Mouse (Mus musculus): ENCODE measurements at regions not wholly inside any gene's neighbourhood (a gene's known extent, or its start where the extent isn't known, plus 50 kb on each side); places are given as distances from the start of the nearest gene placed in this dataset.

DNA sequence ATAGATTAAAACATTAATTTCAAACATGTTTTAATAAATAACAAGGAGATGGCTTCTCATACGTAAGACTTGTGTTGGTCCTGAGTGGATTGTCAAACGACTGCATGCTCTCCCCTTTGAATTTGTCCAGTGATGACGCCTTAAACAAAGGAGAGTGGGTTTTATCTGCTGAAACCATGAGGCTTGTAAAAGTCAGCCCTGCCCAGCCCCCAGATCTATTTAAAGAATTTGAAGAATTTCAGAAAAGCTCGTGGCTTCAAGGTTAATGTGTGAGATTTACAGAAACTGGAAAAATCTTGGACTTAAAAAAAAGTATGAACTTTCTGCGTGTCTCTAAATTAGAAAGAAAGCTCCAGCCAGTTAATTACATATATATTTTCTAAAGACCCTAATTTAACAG, 55.5 kb upstream of the Atrnl1 start:
- Histone ChIP-seq H3K36me3 (no peaks in the 10 kb centered on the region), H3K27me3 (replicated peaks) (no peaks in the 10 kb centered on the region), H3K4me3 (replicated peaks) (no peak overlapping the region), H3K9ac (replicated peaks) (no peak overlapping the region), H3K27ac (replicated peaks) (no peak overlapping the region), H3K4me2 (no peak overlapping the region), H3K4me1 (peaks cover 12% of the 10 kb centered on the region; the same call in 1 of the 2 replicates), H3K9me3 (replicated peaks) (no peaks in the 10 kb centered on the region)
- no peak for ATAC-seq (ENCODE audit: low FRiP score)
- WGBS: 42% methylated on average over 5 of the region's 5 CpGs

DNA sequence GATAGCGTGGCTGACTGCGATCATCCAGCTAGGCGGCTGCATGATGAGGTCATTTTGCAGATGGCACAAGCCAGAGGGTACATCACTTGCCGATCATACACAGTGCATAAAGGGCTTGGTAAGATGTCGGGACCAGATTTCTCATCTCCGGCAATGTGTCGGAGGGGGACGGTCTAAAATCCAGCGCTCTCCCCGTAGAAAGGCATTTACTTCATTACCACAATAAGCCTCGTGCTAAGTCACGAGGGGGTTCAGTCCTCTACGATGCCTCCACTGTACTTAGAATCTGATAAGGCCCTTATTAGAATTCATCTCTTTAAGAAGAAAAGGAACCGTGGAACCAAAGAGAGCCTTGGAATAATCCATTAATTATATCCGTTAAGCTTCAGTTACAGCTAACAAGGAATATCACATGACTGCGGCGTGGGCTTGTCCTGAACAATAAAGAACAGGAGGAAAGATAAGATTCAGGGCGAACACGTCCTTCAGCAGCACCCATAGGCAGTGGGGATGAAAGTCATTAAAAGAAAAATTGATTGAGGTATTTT, 52.3 kb upstream of the Atrnl1 start:
- Histone ChIP-seq H3K9ac (replicated peaks) (no peak overlapping the region), H3K4me2 (no peak overlapping the region), H3K4me3 (replicated peaks) (no peak overlapping the region), H3K27ac (replicated peaks) (no peak overlapping the region), H3K27me3 (replicated peaks) (no peaks in the 10 kb centered on the region), H3K9me3 (replicated peaks) (no peaks in the 10 kb centered on the region), H3K36me3 (no peaks in the 10 kb centered on the region), H3K4me1 (peaks cover 6% of the 10 kb centered on the region; the same call in 1 of the 2 replicates)
- ATAC-seq (ENCODE audit: low FRiP score): no peak
- 56% methylated on average over 19 of the region's 19 CpGs for whole genome bisulfite sequencing

DNA sequence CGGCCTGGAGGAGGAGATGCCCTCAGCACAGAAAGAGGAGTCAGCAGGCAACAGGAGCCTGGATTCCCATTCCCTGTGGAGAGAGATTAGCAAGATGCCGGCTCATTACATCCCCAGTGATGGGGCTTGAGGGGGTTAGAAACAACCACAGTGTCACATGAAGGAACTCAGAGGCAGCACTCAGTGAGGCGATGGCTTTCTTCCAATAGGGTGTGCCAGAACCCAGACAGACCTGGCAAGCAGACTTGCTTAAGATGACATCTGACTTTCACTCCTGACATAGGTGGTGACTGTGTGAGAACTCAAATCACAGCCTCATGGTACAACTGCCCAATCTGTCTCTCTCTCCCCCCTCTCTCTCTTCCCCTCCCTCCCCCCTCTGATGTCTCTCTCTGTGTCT, 50.1 kb upstream of the Atrnl1 start:
- Histone ChIP-seq H3K27ac (replicated peaks) (no peak overlapping the region), H3K9me3 (replicated peaks) (no peaks in the 10 kb centered on the region), H3K27me3 (replicated peaks) (no peaks in the 10 kb centered on the region), H3K4me3 (replicated peaks) (no peak overlapping the region), H3K9ac (replicated peaks) (no peak overlapping the region), H3K4me2 (no peak overlapping the region), H3K36me3 (no peaks in the 10 kb centered on the region), H3K4me1 (peaks cover 6% of the 10 kb centered on the region; the same call in 1 of the 2 replicates)
- WGBS: 55% methylated on average over 3 of the region's 3 CpGs
- no peak for ATAC-seq (ENCODE audit: low FRiP score)
